Mouse (Mus musculus) spleen, adult 2 months (tissue): ENCODE measurements around the gene Ptpn21.

Experiments used
- CTCF ChIP-seq: fragments of 200-500 bp; IDR thresholded peaks from 2 replicates; pipeline ENCODE4 v1.5.1; 2011; ENCODE audit warnings: mild to moderate bottlenecking, inconsistent platforms; ENCODE audit not compliant: insufficient read depth, insufficient read length, insufficient replicate concordance; ENCODE audit errors: extremely low read depth
- POLR2A ChIP-seq: fragments of 200-500 bp; IDR thresholded peaks from 2 replicates; pipeline ENCODE4 v1.6.1; 2011; ENCODE audit warnings: low read depth, low read length, inconsistent platforms

GRCm38 (mm10) chr12:98656873-98657272, 80.3 kb downstream of the Ptpn21 start:
- no peak for TF ChIP-seq POLR2A
- TF ChIP-seq CTCF: no peak
